8 mouse cellular contexts compared by ENCODE assay signal in genomic region chr19:12009501-12010280, GRCm38 (mm10). TPM values are rescaled to one million over a fixed set of nuclear protein-coding genes. Genes with fewer than 3 reads are reported as not detected.
A peak's percentile ranks its signal among the peaks of the same experiment; 100 is the strongest.
DNase-seq lines count a peak whose midpoint lies in the region; ATAC-seq and TF ChIP-seq lines count a peak whose summit lies in the region.

No protein-coding gene starts in this region.

- under 1% methylated on average over 24 of the region's 24 CpGs for WGBS in forebrain, embryonic 11.5 days
- WGBS in neural tube, embryonic 14.5 days = under 1% methylated on average over 24 of the region's 24 CpGs

- peak overlapping the region; percentile 2; the same call in 1 of the 2 replicates for H3K27ac ChIP-seq in ES-Bruce4 (ENCODE audit: insufficient read depth, low read length)
- H3K27ac ChIP-seq in bone marrow macrophage, adult 2 months (ENCODE audit: insufficient read depth, low read depth, low read length) = peak overlapping the region; percentile 67
- H3K27ac ChIP-seq in forebrain, embryonic 11.5 days (ENCODE audit: low read depth, low read length) = peak overlapping the region; percentile 90
- peak overlapping the region; percentile 80 for H3K27ac ChIP-seq in neural tube, embryonic 14.5 days (ENCODE audit: low read depth, low read length)

- H3K4me1 ChIP-seq in ES-Bruce4 (ENCODE audit: control insufficient read depth, insufficient read depth, low read length) = no peaks in the 10 kb centered on the region
- H3K4me1 ChIP-seq in bone marrow macrophage, adult 2 months (ENCODE audit: control insufficient read depth, insufficient read depth, low read length) = peaks cover 23% of the 10 kb centered on the region
- no peaks in the 10 kb centered on the region for H3K4me1 ChIP-seq in forebrain, embryonic 11.5 days (replicated peaks; ENCODE audit: control insufficient read depth, insufficient read depth, low read length)
- H3K4me1 ChIP-seq in neural tube, embryonic 14.5 days (ENCODE audit: control insufficient read depth, insufficient read depth, low read length) = peaks cover 5% of the 10 kb centered on the region; the same call in 1 of the 2 replicates

- intact Hi-C loops in heart, postnatal 14 days (cut with DNase I) = loop anchor here (2.0 to 5.0 kb wide), 4 partner anchors 43 to 231 kb away; partner anchors contain the start of genes Patl1 and Stx3

- H3K9ac ChIP-seq in ES-Bruce4 (ENCODE audit: low read depth, poor library complexity, severe bottlenecking) = peak overlapping the region; percentile 56
- H3K9ac ChIP-seq in forebrain, embryonic 11.5 days (ENCODE audit: low read length) = peak overlapping the region; percentile 71
- peak overlapping the region; percentile 67 for H3K9ac ChIP-seq in neural tube, embryonic 14.5 days (replicated peaks; ENCODE audit: low read depth, low read length)

- no peaks in the 10 kb centered on the region for H3K9me3 ChIP-seq in ES-Bruce4 (replicated peaks; ENCODE audit: control insufficient read depth, insufficient read depth, low read length, poor library complexity, severe bottlenecking)
- no peaks in the 10 kb centered on the region for H3K9me3 ChIP-seq in forebrain, embryonic 11.5 days (ENCODE audit: control insufficient read depth, low read length)
- H3K9me3 ChIP-seq in neural tube, embryonic 14.5 days (ENCODE audit: control insufficient read depth, low read length) = no peaks in the 10 kb centered on the region

- no peak for TF ChIP-seq CTCF in ES-Bruce4 (IDR thresholded peaks at IDR 0.05; ENCODE audit: low read depth, low read length)
- no peak for TF ChIP-seq CTCF in bone marrow macrophage, adult 2 months (IDR thresholded peaks at IDR 0.05; ENCODE audit: low read depth, low read length)

- peak; percentile 22 for ATAC-seq in forebrain, embryonic 11.5 days (replicated peaks; ENCODE audit: low FRiP score)
- ATAC-seq in neural tube, embryonic 14.5 days (ENCODE audit: low read depth) = peak; percentile 7; the same call in 1 of the 2 replicates

- no peak for TF ChIP-seq EP300 in ES-Bruce4 (IDR thresholded peaks at IDR 0.05; ENCODE audit: insufficient read depth, low read depth, low read length)

- H3K4me3 ChIP-seq in ES-Bruce4 (ENCODE audit: low read depth, low read length) = peak overlapping the region; percentile 68
- peak overlapping the region; percentile 65 for H3K4me3 ChIP-seq in bone marrow macrophage, adult 2 months (ENCODE audit: insufficient read depth, low read length)
- H3K4me3 ChIP-seq in forebrain, embryonic 11.5 days (ENCODE audit: low read depth, low read length) = peak overlapping the region; percentile 49
- peak overlapping the region; percentile 45 for H3K4me3 ChIP-seq in neural tube, embryonic 14.5 days (ENCODE audit: low read depth, low read length)

- H3K36me3 ChIP-seq in ES-Bruce4 (ENCODE audit: control insufficient read depth, insufficient read depth, low read length, poor library complexity, severe bottlenecking) = no peaks in the 10 kb centered on the region
- H3K36me3 ChIP-seq in forebrain, embryonic 11.5 days (ENCODE audit: control insufficient read depth, insufficient read depth, low read length) = no peaks in the 10 kb centered on the region
- no peaks in the 10 kb centered on the region for H3K36me3 ChIP-seq in neural tube, embryonic 14.5 days (ENCODE audit: control insufficient read depth, insufficient read depth, low read length)

- no peaks in the 10 kb centered on the region for H3K27me3 ChIP-seq in ES-Bruce4 (ENCODE audit: control insufficient read depth, insufficient read depth, low read length, poor library complexity, severe bottlenecking)
- H3K27me3 ChIP-seq in forebrain, embryonic 11.5 days (ENCODE audit: control insufficient read depth, insufficient read depth, low read length) = no peaks in the 10 kb centered on the region
- no peaks in the 10 kb centered on the region for H3K27me3 ChIP-seq in neural tube, embryonic 14.5 days (ENCODE audit: control insufficient read depth, insufficient read depth, low read length)

- DNase-seq in forebrain, embryonic 11.5 days (ENCODE audit: low spot score) = peak; percentile 84
- DNase-seq in heart, postnatal 14 days = peak; percentile 71 to 75
- DNase-seq in kidney, postnatal 4 days = peak; percentile 68 to 78
- DNase-seq in lung, adult 18-20 months = peak; percentile 73 to 74
- DNase-seq in thymus, postnatal 10 days (ENCODE audit: low spot score in 2 of 2) = peak; percentile 64 to 73

- H3K4me2 ChIP-seq in forebrain, embryonic 11.5 days (ENCODE audit: low read depth, low read length, severe bottlenecking) = peak overlapping the region; percentile 48
- H3K4me2 ChIP-seq in neural tube, embryonic 14.5 days (ENCODE audit: low read depth, low read length) = peak overlapping the region; percentile 68

- no peak for TF ChIP-seq POLR2A in ES-Bruce4 (IDR thresholded peaks at IDR 0.05; ENCODE audit: insufficient read depth, low read length)
- no peak for TF ChIP-seq POLR2A in bone marrow macrophage, adult 2 months (IDR thresholded peaks at IDR 0.05; ENCODE audit: borderline replicate concordance, low read depth, low read length)

RNA-seq across cellular contexts. Expression of gene Olfr1423, which starts 31.4 kb away (rescaled TPM):
- polyA plus RNA-seq in ES-Bruce4 (2011; ENCODE audit: insufficient read depth, insufficient read length, low read depth, missing spikeins) = 0.10 TPM in 1 of 2 replicates, not detected in the other
- not detected in 2 replicates for polyA plus RNA-seq in bone marrow macrophage, adult 2 months (2012; ENCODE audit: insufficient read depth, insufficient read length, missing spikeins)
- not detected in 2 replicates for polyA plus RNA-seq in forebrain, embryonic 11.5 days (2014; fragmentation: Nextera tagmentation; extraction: Ambion mirVana)
- total RNA-seq in heart, postnatal 14 days (2021) = not detected
- polyA plus RNA-seq in neural tube, embryonic 14.5 days (2014; fragmentation: Nextera tagmentation; extraction: Ambion mirVana) = not detected in 2 replicates

RNA-seq across cellular contexts. Expression of gene Osbp, which starts 44.0 kb away (rescaled TPM):
- polyA plus RNA-seq in ES-Bruce4 (2011; ENCODE audit: insufficient read depth, insufficient read length, low read depth, missing spikeins) = 28.3 and 31.5 TPM in 2 replicates
- polyA plus RNA-seq in bone marrow macrophage, adult 2 months (2012; ENCODE audit: insufficient read depth, insufficient read length, missing spikeins) = 32.9 and 34.7 TPM in 2 replicates
- polyA plus RNA-seq in forebrain, embryonic 11.5 days (2014; fragmentation: Nextera tagmentation; extraction: Ambion mirVana) = 6.1 and 6.6 TPM in 2 replicates
- 10 to 100 TPM; 81.3 to 85.1 TPM for total RNA-seq in heart, postnatal 14 days (2021)
- polyA plus RNA-seq in neural tube, embryonic 14.5 days (2014; fragmentation: Nextera tagmentation; extraction: Ambion mirVana) = 7.6 and 7.7 TPM in 2 replicates

RNA-seq across cellular contexts. Expression of gene Olfr1424, which starts 52.8 kb away (rescaled TPM):
- not detected in 2 replicates for polyA plus RNA-seq in ES-Bruce4 (2011; ENCODE audit: insufficient read depth, insufficient read length, low read depth, missing spikeins)
- not detected in 2 replicates for polyA plus RNA-seq in bone marrow macrophage, adult 2 months (2012; ENCODE audit: insufficient read depth, insufficient read length, missing spikeins)
- polyA plus RNA-seq in forebrain, embryonic 11.5 days (2014; fragmentation: Nextera tagmentation; extraction: Ambion mirVana) = not detected in 2 replicates
- not detected for total RNA-seq in heart, postnatal 14 days (2021)
- not detected in 2 replicates for polyA plus RNA-seq in neural tube, embryonic 14.5 days (2014; fragmentation: Nextera tagmentation; extraction: Ambion mirVana)

Comparison
In these comparisons a context has a peak if more than half of its experiments do, and no peak if none do; other contexts are left out.
1. Peak in every context shown above with its lines: DNase-seq, ATAC-seq, H3K4me3 ChIP-seq and H3K27ac ChIP-seq.
2. H3K27ac ChIP-seq: peak in every context shown above with its lines; median percentile 90 in forebrain, embryonic 11.5 days; 80 in neural tube, embryonic 14.5 days; 67 in bone marrow macrophage, adult 2 months; 2 in ES-Bruce4.